Mouse (Mus musculus) heart, adult 8-10 months (tissue): ENCODE results near the gene Ccr8. TPM values are rescaled to one million over a fixed set of nuclear protein-coding genes. Genes with fewer than 3 reads are reported as not detected.

Experiments used
- DNase-seq: peaks from one replicate; pipeline ENCODE4 v3.0.0; 2022; ENCODE audit warnings: low spot score
- total RNA-seq, 4 experiments: library from RNA; stranded (reverse); gene quantifications; 2 replicates each; pipeline ENCODE4 v1.2.4; 2022

Ccr8 gene
- total RNA-seq, 4 experiments from 2014 or later: not detected

DNA sequence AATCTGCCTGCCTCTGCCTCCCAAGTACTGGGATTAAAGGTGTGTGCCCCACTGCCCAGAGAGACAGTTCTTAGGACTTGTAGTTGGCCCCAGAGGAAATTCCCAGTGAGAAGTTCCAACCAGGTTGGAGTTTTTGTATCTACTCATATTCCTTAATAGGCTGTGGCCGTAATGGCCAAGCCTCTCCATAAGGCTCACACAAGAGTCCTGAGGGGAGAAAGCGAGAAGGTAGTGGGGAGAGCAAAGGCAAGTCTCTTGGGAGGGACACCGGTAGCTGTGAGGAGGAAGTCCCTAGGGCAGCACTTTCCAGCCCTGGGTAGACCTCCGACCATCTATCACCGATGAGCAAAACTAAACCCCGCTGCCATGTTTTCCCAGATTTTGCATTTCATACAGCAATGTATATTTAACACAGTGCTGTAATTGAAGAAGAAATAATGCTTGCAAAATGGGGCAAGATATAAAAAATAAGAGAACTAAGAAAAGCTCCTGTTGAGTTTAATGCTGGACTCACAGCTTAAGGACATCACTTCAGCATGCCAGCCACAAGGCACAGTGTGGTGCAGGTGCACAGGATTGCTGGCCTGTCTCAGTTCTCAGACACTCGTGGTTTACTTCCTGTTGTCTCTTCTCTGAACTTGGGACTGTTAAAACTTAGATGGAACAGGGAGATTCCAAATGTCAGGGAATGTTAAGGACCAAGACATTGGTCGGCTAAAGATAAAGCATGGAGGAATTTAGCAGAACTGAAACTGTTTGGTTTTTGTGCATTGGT is 41.3 kb downstream of the Ccr8 start:
- DNase-seq: no peak

DNA sequence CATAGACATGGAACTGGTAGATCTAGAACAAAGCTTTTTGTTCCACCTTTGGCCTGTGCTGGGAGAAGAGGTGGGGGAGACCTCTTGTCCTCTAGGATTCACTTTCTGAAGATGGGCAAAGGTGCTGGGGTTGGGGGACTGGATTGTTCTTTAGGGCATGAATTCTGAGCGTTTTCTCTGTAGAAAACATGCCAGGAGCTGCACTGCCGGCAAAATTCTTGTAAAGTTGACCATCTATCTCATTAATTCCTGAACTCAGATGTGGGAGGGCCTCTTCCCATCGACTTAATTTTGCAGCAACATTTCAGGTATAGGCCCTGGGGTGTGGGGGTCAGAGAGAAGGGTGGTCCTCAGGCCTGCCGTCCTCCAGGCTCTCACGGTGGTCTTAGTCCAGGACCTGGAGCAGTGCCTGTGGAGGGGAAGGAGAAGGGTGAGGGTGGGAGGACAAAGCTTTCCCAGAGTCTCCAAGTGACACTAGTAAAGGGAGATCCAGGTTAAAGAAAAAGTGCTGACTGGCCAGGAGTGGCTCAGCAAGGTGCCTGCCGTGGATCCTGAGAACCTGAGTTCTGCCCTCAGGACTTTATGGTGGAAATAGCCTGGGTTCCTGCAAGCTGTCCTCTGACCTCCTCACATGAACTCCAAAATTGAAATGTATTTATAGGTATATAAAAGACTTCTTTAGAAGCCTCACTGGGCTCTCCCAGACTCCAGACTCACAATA is 42.0 kb downstream of the Ccr8 start:
- DNase-seq: no peak

- no peak for DNase-seq
Observed at GRCm38 (mm10) chr9:120134529-120135160, 42.7 kb downstream of the Ccr8 start.

GRCm38 (mm10) chr9:120135454-120135853 is 43.5 kb downstream of the Ccr8 start:
- no peak for DNase-seq

- DNase-seq: peak; percentile 60
Observed at GRCm38 (mm10) chr9:120140652-120141051, 48.7 kb downstream of the Ccr8 start.

DNA sequence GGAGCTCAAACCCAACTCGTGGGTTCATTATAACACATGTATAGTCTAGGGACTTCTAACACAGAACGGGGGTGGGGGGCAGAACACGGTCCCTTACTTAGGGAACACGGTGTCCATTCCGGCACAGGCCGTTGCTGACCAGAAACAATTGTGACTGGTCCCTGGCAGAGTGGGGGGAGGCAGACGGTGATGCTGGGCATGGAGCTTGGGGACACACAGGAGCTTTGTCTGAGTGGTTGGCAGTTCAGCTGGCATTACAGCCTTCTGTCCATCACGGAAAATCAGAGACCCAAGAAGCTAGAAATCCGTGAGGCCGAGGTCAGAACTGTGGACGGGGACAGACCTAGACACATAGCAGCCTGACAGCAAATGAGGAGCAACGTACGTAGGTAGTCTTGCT is 52.6 kb downstream of the Ccr8 start:
- DNase-seq: no peak

Other genes with a start within 250 kb of the Ccr8 start
- 10 to 100 TPM; 22.3 to 25.9 (median 23.6) TPM for gene Wdr48, start 197.2 kb upstream of the Ccr8 start, total RNA-seq
- 10 to 100 TPM; 35.0 to 41.4 (median 37.9) TPM for gene Gorasp1, start 154.5 kb upstream of the Ccr8 start, total RNA-seq
- under 1 TPM in 1 of 4 experiments, not detected in 3; 0.09 TPM for gene Ttc21a, start 154.5 kb upstream of the Ccr8 start, total RNA-seq
- 10 to 100 TPM; 10.9 to 32.1 (median 16.1) TPM for gene Csrnp1, start 107.5 kb upstream of the Ccr8 start, total RNA-seq
- 100 to 1,000 TPM; 130 to 157 (median 141) TPM for gene Xirp1, start 68.5 kb upstream of the Ccr8 start, total RNA-seq
- gene Cx3cr1, start 22.2 kb upstream of the Ccr8 start, total RNA-seq: 1 to 10 TPM in 2 of 4 experiments, under 1 TPM in 2; 0.89 to 1.3 (median 1.1) TPM
- 10 to 100 TPM; 20.0 to 23.2 (median 21.8) TPM for gene Slc25a38, start 18.3 kb downstream of the Ccr8 start, total RNA-seq
- 100 to 1,000 TPM; 429 to 518 (median 467) TPM for gene Rpsa, start 35.6 kb downstream of the Ccr8 start, total RNA-seq
- gene Mobp, start 57.6 kb downstream of the Ccr8 start, total RNA-seq: under 1 TPM in 3 of 4 experiments, not detected in 1; 0.16 to 0.53 (median 0.33) TPM
- gene Myrip, start 209.4 kb downstream of the Ccr8 start, total RNA-seq: 1 to 10 TPM; 5.1 to 6.9 (median 6.3) TPM